Mouse (Mus musculus): ENCODE measurements at regions not wholly inside any gene's neighbourhood (a gene's known extent, or its start where the extent isn't known, plus 50 kb on each side); places are given as distances from the start of the nearest gene placed in this dataset.
"Not testable (repeated sequence)": the region's sequence is repeated elsewhere in the genome, so short reads cannot be mapped to it uniquely, and the experiment has no call there.

DNA sequence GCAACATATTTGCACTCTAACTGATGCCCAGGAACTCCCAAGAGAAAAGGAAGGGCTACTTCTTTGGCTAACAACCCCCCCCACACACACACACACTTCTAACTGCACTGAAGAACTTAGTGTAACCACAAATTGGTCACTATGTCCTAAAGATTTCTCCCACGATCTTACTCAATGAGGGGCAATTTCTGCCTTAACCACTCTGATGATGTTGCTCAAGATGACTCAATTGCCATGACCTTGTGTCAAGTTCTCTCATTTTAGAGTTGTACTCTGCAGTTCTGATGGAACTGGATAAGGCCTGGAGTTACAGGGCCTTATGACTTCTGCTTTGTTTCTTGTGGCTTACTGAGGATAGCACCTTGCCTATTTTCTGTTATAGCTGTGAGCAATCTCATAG is 81.7 kb downstream of the Sem1 start:
- DNase-seq, result no peak

DNA sequence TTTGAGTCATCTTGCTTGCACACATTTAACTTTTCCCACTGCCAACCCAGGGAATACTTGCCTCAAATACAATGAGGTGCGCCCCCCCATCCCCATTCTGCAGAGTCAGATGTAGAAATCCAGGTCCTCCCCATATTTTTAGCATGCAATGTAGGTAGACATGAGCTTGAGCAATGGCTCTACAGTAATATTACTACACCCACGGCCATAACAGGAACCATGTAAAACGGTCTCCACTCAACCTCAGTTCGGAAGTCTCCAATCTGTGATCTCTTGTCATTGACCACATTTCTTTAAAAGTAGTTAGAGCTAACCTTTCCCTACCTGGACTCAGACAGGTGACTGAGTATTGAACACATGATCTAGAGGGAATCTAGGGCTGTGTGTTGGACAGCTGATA is 82.1 kb downstream of the Sem1 start:
- no peak for DNase-seq

DNA sequence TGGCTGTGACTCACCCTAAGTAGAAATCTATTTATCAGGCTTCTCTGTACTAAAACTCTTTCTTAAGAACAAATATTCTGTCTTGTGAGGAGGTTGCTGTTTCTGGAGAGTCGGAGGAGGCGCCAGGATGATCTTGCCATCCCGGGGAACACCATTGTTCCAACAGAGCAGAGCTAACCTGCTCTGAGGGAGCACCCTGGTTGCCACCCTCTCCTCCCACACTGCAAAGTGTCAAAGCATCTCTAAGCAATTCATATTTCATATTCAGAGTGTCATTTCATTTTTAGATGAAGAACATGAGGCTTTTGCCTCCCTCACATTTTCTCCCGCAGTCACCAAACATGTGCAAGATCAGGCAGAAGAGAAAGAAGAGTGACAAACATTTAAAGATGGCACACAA is 90.3 kb downstream of the Sem1 start:
- DNase-seq, result no peak

DNA sequence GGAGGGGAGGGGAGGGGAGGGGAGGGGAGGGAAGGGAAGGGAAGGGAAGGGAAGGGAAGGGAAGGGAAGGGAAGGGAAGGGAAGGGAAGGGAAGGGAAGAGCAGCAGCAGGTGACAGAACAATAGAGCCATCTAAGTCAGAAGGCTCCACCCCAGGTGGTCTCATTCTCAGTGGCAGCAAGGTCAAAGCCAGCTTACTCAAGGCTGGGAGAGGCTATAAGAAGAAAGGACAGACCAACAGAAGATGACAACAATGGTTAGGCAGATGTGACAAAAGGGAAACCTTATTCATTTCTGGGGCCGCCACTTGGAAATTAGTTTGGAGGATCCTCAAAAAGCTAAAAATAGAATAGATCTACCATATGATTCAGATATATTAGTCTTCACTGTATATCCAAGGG is 96.9 kb downstream of the Sem1 start:
- DNase-seq, result not testable (repeated sequence)

DNA sequence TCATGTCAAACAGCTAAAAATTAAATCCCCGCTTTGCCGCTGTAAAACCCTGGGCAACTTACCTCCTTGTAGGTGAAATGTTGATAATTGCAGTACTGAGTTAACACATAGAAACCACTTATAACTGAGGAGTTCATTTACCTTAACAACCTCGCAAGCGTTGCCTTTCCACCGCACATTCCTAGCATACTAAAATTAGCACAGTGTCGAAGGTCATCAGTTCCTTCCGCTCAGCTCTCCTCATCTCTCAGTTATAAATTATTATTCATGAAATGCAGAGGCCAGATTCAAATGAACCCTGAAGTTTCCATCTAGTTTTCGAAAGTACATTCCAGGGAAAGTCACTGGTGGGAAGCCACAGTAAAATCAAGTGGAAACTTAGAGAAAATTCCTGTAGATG is 108.1 kb downstream of the Sem1 start:
- DNase-seq, result peak in 1 of 2 experiments; percentile 11

DNA sequence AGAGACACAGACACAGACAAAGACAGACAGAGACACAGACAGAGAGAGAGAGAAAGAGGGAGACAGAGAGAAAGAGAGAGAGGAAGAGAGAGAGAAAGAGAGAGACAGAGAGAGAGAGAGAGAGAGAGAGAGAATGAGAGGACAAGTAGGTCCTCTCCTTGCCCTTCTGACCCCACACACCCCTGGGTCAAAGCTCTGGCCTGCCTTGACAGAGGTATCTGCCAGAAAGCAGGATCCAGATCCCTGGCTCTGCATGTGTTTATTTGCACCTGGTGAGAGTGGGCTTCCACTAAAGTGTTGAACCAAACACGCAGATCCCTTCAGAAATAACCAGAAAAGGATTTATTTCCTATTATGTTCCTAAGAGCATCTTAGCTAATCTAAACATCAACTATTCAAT is 110.9 kb downstream of the Sem1 start:
- no peak for DNase-seq

DNA sequence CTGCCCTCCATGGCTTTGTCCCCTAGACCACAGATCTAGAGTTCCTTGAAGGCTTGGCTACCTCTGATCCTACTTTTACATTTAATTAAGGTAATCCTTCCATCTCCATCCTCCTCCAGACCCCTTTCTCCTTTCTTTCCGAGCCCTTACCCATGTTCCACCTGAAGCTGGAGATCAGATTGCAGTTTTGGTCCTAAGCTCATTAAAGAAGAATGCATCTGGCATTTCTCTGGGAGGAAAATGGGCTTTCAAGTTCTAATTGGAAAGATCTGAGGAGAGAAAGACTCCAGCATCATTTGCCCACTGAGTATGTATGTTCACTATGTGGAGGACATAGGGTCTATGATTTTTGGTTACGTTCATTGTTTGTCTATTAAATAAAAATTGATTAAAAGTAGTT is 112.2 kb downstream of the Sem1 start:
- no peak for DNase-seq

DNA sequence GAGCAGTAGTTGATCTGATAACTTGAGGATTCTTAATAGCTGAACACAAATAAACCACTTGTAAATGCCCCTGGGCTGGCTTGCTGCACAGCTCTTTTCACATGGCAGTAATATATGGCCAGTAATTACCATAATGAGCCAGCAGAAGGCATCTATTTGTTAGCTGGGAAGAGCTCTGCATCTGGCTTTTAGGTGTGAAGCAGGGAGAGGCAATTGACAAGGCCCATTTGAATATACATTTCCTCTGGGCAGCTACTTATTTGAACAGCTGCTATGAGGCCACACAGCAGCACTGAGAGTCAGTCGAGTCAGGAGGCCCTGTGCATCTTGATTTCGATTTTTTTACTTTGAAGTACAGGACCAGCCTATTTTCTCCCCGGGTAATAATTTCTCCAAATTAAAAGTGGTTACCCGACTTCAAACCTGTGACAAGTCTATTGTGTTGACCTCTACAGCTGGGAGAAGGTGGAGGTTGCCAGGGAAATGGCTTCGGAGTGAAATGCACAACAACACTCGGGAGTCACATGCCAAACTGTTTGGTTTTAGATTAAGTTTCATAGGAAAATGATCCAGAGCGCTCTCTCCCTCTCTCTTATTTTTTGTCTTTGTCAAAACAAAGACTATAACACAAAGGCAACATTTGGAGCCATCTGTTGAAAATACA is 114.5 kb downstream of the Sem1 start:
- DNase-seq, result no peak

DNA sequence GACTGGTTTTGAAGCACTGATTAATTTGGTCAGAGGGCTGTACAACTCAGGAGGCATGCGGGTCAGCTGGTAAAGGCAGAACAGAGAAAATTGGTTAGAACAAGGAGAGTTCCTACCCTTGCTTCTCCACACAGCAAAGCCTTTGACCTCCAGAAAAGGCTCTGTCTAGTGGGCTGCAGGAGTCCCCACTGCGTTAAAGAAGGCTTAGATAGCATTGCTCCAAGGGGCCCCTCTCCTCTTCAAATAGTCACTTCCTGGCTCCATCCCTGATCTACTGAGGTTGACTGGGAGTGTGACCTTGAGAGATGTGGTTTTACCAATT is 118.6 kb downstream of the Sem1 start:
- peak in 1 of 2 experiments; percentile 8 for DNase-seq

DNA sequence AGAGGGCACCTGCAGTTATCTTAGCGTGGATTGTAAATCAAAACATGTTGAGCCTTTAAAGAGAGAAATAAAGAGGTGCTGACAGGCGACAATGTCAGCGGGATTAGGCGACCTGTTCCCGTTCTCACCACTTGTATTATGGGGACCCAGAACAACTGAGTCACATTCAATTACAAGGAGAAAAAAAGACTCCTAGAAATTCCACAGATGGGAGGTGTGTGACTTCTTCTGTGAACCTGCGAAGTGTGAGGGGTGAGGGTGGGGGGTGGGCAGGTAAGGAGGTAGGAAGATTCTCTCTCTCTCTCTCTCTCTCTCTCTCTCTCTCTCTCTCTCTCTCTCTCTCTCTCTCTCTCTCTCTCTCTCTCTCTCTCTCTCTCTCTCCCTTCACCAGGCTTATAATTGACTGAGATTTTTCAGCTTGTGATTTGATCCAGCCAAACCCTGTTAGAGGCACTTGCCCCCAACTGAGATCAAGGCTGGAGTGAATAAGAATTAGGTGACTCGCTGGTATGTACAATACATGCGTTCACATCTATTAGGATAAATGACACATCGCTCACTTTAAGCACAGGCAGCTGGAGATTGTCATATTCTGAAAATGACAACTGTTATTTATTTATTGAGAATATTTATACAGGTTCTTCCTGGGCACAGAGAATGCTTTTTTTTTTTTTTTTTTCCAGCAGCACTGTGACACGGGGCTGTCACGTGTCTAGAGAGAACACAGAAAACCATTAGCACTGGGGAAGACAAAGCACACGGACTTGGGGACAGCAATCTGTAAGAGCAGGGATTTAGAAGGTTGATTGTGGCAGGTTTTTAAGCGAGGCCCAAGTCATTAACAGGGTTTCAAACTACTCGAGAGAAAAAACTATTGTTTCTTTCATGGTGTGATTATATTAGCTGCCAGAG is 119.2 kb downstream of the Sem1 start:
- DNase-seq, result no peak

DNA sequence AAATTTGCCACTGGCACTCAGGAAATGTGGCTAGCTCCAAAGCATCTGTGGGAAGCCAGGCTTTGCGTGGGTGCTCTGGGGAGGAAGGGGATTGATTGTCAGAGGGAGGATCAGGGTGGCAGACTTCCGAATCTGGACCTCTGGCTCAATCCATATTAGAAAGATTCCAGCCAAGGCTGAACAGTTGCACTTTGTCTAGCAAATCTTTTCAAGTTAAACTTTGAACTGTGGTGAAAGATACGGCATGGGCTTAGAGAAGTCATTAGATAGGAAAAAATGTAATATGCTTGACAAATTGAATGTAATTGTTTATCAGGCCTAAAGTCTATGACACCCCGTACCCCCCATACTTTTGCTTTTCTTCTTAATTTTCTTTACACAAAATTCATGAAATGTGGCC is 120.7 kb downstream of the Sem1 start:
- no peak for DNase-seq

DNA sequence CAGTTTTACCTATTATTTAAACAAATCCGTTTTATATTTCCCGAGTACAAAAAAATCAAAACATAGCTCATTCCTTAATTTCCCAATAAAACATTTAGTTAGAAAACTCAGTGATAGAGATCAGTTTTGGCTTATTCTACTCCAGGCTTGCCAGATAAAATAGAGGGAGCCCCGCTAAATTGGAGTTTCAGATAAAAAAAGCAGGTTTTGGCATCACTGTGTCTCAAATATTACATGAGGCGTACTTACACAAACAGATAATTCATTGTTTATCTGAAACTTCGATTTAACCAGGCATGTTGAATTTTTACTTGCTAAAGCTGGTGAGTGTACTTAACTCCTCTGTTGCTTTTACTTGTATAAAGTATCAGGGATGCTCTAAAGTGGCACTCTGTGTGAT is 121.5 kb downstream of the Sem1 start:
- DNase-seq, result no peak

DNA sequence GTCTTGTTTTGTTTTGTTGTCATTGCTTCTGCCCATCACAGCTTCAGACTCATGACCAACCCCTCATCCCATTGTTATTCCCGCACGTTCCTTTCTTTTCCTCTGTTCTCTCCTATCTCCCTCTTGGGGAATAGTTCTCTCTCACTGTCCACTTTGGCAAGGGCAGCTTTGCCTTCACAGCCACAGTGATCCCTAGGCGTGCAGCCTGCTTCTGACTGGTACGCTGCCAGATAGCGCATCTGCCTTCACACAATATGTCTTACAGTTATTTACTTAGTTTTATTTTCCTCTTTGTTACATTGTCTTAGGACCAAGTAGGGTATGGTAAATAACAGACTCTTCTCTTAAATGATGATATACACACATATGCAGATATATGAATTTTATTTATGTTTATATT is 122.9 kb downstream of the Sem1 start:
- no peak for DNase-seq

DNA sequence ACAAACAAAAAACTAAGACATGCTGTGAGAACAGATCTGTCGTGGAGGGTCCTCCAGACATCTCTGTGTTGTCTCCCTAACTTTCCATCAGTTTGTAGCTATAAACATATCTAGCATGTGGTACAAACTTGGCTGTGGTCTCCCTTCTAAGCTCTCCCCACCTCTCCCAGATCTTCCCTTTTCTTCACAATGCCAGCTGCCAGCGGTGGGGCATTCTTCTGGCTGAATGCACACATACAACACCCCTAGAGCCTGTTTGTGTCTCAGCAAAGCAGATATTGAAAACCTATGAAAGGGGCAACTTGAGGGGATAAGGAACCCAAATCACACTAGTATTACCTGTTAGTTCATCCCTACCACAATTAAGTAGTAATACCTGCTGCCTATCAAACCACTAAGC is 124.1 kb downstream of the Sem1 start:
- no peak for DNase-seq

DNA sequence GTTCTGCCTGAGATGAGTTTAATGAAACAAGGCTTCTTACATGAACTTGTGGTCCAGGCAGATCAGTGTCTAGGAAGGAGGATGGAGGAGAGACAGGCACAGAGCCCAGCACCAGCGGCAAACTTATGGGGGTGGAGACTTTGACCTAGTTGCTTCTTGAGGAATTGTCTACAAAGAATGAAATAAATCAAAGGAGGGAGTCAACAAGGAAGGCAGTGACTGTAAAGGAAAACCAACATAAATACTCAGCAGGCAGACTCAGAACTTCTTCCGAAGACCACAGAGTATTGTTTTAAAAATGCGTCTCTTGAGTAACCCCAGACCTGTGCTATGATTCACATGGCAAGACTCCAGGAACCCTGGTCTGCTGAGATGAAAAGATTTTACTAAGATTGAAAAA is 143.6 kb downstream of the Sem1 start:
- DNase-seq, result peak in 1 of 2 experiments; percentile 5

DNA sequence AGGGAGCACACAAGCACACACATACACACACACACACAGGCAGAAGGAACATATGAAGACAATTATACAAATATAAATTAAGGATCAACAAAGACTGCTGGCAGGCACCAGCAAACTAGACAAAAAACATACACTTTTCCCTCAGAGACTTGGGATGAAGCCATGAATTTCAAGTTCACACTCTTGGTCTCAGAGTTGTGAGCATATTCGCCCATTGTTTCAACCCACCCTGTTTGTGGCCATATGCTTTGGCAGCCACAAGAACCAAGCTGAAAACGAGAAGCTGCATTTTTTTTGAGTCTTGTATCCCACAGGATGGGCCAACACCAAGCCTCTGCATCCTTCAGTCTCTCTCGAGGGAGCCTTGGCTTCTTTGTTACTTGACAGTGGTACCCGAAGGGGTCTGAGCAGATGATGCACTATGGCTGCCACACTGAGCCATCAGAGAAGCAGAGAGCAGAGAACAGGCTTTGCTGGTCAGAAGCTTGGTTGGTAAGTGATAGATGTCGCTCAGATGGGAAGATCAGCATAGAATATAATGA is 144.1 kb downstream of the Sem1 start:
- no peak for DNase-seq

DNA sequence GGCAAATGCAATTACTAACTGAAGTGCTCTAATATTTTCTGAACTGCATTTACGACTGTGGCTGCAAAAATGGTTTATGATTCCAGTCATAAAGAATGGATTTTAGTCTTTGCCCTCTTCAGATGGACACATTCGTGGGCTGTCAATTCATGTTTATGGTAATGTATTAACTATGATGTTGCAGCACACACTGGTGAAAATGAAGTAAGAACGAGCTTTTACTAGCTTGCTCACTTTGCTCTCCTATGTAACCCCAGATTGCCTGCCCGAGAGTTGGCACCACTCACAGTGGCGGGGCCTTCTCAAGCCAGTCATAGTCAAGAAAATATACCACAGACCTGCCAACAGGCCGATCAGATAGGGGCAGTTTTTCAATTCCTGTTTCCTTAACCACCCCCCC is 145.3 kb downstream of the Sem1 start:
- DNase-seq, result no peak

DNA sequence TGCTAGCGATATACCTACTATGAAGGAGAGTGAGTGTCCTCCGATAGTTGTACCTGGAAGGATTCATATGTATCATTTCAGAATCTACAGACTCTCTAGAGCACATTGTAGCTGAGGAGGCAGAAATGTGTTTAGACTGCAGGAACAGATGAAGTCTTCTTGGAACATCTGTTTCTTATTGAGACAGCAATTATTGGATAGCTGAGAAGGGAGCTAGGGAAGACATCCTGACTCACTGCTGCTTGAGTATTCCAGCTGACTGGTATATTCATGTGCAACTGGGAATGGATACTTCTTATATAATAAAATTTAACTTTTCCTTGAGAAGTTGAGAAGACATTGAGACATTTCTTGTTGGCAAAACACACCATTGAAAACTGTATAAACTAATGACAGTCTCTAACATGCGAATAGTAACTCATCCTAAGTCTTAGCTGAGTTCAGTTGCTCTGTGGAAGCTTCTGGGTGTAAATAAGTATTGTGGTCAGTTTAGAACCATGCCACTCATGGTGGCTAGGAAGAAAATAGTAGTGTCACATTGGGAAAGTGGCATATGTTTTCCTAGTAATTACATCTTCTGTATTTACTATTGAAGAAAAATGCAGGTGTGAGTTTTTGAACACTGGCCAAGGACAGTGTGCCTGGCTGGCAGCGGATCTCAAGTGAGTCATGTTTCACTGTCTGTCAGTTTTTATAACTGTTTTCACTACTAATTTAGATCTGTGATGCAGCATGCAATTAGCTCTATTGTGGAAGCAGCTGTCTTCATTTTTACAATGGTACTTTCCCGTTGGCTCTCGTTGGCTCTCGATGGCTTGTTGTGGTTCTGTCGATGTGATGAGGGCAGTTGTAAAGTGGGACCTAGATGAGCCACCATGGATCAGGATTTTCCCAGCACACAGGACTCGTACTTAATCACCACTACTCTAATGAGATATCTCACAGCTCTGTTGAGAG is 163.5 kb downstream of the Sem1 start:
- DNase-seq, result no peak

DNA sequence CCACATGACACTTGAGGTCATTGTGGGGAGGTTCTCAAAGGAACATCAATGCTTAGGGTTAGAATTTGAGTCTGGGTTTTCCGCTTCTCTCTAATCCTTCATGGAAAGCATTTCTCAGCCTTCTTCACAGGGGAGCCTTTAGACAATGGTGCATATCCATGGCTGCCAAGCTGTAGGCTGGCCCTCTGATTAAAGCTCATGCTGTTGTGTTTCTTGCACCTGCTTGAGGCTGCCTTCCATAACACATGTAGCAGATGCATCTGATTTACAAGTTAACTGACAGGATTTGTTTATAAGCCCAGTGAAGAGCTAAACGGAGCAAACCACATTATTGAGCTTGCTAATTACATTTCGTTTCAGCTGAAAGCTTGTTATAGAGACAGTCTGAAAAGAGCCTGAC is 180.5 kb downstream of the Sem1 start:
- DNase-seq, result no peak

DNA sequence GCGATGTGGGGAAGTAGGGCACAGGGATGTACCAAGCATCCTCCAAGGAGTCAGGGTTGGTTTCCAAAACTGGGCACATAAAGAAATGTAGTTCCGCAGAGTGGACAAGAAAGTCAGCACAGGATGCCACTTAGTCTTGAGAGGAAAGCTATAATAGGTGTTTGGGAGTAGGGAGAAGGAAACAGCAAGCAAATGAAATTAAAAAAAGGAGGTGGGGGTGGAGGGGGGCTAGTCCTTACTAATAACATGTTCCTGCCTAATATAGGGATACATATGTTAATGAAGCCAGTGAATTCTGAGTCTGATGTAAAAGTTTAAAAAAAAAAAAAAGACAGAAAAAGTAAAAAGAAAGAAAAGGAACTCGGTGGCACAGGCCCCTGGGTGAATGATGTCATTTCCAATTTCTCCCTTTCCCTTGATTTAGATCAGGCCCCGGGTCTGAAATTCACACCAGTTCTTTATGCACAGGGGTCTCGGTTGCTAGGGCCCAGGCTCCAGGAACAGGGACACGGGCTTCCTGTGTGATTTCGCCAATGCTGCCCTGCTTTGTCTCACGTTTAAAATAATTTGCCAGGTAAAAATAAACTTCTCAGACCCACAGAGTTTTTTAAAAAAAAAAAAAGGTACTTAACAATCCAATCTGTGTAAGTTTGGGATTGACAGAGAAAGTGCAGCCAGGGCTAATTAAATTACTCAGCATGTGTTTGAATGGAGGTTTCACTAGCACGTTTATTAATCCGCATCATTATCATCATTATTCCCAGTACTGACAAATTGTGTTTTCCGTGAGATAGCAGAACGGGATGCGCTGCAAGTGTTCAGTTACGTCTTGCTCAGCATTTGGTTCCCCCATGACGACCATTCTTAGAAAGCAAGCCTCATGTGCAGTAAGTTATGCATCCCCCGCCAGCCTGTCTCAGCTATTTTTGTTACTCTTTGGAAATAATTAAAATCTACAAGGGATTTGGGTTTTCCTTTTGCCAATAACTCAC is 172.8 kb upstream of the Slc25a13 start:
- DNase-seq, result no peak

DNA sequence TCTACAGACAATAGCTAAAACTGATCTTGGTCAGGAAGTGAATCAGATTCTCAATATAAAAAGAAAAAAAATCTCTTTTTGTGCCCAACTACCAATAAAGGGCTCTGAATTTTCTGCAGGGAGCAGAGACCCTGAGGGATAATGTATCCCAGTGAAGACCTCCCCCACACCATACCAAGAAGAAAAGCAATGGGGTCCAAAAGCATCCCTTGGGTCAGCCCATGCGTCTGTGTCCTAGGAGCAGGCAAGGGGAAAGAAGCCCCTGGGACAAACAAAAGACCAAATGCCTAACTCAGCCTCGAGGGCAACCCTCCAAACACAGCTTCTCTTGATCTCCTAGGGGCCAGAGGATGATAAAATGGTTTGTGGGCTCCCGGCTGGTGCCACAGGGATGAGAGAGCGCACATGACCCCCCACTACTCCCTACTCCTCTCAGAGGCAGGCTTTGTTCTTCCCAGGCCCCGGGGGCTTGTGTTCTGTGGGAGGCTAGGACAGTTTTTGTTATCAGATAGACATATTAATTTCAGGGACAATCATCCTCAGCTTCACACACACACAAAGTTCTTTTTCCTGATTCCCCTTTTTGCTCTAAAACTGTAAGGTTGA is 172.0 kb upstream of the Slc25a13 start:
- no peak for DNase-seq

Data from kidney, postnatal 4 days (tissue).